9 mouse cellular contexts compared by ENCODE assay signal in genomic region chr9:37459665-37460042, GRCm38 (mm10). TPM values are rescaled to one million over a fixed set of nuclear protein-coding genes. Genes with fewer than 3 reads are reported as not detected.
DNase-seq lines count a peak whose midpoint lies in the region; ATAC-seq and TF ChIP-seq lines count a peak whose summit lies in the region.
"Had no signal": no experiment of that assay in that cellular context is flagged by ENCODE, and none has a peak within 500 bp of the region (broad histone marks: within the 10 kb centered on the region; RNA-seq: fewer than 3 reads in every experiment).

No protein-coding gene starts in this region.

- H3K27ac ChIP-seq in kidney, embryonic 15.5 days, result no peak overlapping the region
- no peak overlapping the region for H3K27ac ChIP-seq in kidney, adult 2 months (ENCODE audit: insufficient read depth, low read depth, low read length)
- no peak overlapping the region for H3K27ac ChIP-seq in embryonic facial prominence, embryonic 12.5 days
- peak overlapping the region; percentile 93 for H3K27ac ChIP-seq in hindbrain, embryonic 14.5 days
- H3K27ac ChIP-seq in midbrain, embryonic 15.5 days, result peak overlapping the region; percentile 76
- H3K27ac ChIP-seq: macrophage had no signal

- peaks cover 98% of the 10 kb centered on the region for H3K27me3 ChIP-seq in kidney, embryonic 15.5 days
- H3K27me3 ChIP-seq in kidney, adult 2 months (replicated peaks; ENCODE audit: control insufficient read depth, insufficient read depth, low read length), result peaks cover 1% of the 10 kb centered on the region
- peaks cover 90% of the 10 kb centered on the region for H3K27me3 ChIP-seq in embryonic facial prominence, embryonic 12.5 days
- peaks cover 52% of the 10 kb centered on the region for H3K27me3 ChIP-seq in hindbrain, embryonic 14.5 days (ENCODE audit: control insufficient read depth, insufficient read depth, low read length)
- H3K27me3 ChIP-seq in midbrain, embryonic 15.5 days (replicated peaks), result peaks cover 38% of the 10 kb centered on the region

- peak overlapping the region; percentile 94 for H3K4me2 ChIP-seq in kidney, embryonic 15.5 days
- H3K4me2 ChIP-seq in embryonic facial prominence, embryonic 12.5 days (replicated peaks), result peak overlapping the region; percentile 94
- peak overlapping the region; percentile 96 for H3K4me2 ChIP-seq in hindbrain, embryonic 14.5 days (replicated peaks)
- H3K4me2 ChIP-seq in midbrain, embryonic 15.5 days, result peak overlapping the region; percentile 96

- no peak for ATAC-seq in kidney, embryonic 15.5 days (replicated peaks; ENCODE audit: low FRiP score)
- no peak for ATAC-seq in embryonic facial prominence, embryonic 12.5 days (ENCODE audit: insufficient number of reproducible peaks, insufficient read depth, low FRiP score, low TSS enrichment)
- no peak; the same call in 1 of the 2 replicates for ATAC-seq in hindbrain, embryonic 14.5 days (ENCODE audit: low FRiP score)
- peak; percentile 1; the same call in 1 of the 2 replicates for ATAC-seq in midbrain, embryonic 15.5 days (replicated peaks)

- WGBS in kidney, embryonic 15.5 days, result under 1% methylated on average over 9 of the region's 9 CpGs
- 21% methylated on average over 9 of the region's 9 CpGs for WGBS in kidney, adult 2 months
- under 1% methylated on average over 9 of the region's 9 CpGs for WGBS in embryonic facial prominence, embryonic 12.5 days
- WGBS in hindbrain, embryonic 14.5 days, result under 1% methylated on average over 9 of the region's 9 CpGs
- 1% methylated on average over 9 of the region's 9 CpGs for WGBS in midbrain, embryonic 15.5 days

- no peaks in the 10 kb centered on the region for H3K36me3 ChIP-seq in kidney, embryonic 15.5 days
- H3K36me3 ChIP-seq in kidney, adult 2 months (ENCODE audit: control insufficient read depth, insufficient read depth, low read length), result no peaks in the 10 kb centered on the region
- no peaks in the 10 kb centered on the region for H3K36me3 ChIP-seq in embryonic facial prominence, embryonic 12.5 days
- no peaks in the 10 kb centered on the region for H3K36me3 ChIP-seq in hindbrain, embryonic 14.5 days (replicated peaks; ENCODE audit: control insufficient read depth, insufficient read depth)
- no peaks in the 10 kb centered on the region for H3K36me3 ChIP-seq in midbrain, embryonic 15.5 days (replicated peaks)

- H3K4me3 ChIP-seq in kidney, embryonic 15.5 days (replicated peaks), result peak overlapping the region; percentile 52
- no peak overlapping the region for H3K4me3 ChIP-seq in kidney, adult 2 months (ENCODE audit: insufficient read depth, low read depth, low read length)
- peak overlapping the region; percentile 46 for H3K4me3 ChIP-seq in embryonic facial prominence, embryonic 12.5 days
- peak overlapping the region; percentile 59 for H3K4me3 ChIP-seq in hindbrain, embryonic 14.5 days (replicated peaks; ENCODE audit: low read length)
- H3K4me3 ChIP-seq in midbrain, embryonic 15.5 days, result peak overlapping the region; percentile 51

- H3K9ac ChIP-seq in kidney, embryonic 15.5 days, result 0 out of 2 replicates have a peak overlapping the region, but pooled peaks have one; percentile 26
- H3K9ac ChIP-seq in embryonic facial prominence, embryonic 12.5 days, result 0 out of 2 replicates have a peak overlapping the region, but pooled peaks have one; percentile 16
- H3K9ac ChIP-seq in hindbrain, embryonic 14.5 days, result peak overlapping the region; percentile 87
- peak overlapping the region; percentile 63 for H3K9ac ChIP-seq in midbrain, embryonic 15.5 days

- H3K9me3 ChIP-seq in kidney, embryonic 15.5 days (replicated peaks), result no peaks in the 10 kb centered on the region
- no peaks in the 10 kb centered on the region for H3K9me3 ChIP-seq in embryonic facial prominence, embryonic 12.5 days
- no peaks in the 10 kb centered on the region for H3K9me3 ChIP-seq in hindbrain, embryonic 14.5 days (ENCODE audit: control insufficient read depth, low read length)
- H3K9me3 ChIP-seq in midbrain, embryonic 15.5 days, result no peaks in the 10 kb centered on the region

- H3K4me1 ChIP-seq in kidney, embryonic 15.5 days, result peaks cover 29% of the 10 kb centered on the region
- 0 out of 2 replicates have a peak, but pooled peaks cover 3% of the 10 kb centered on the region for H3K4me1 ChIP-seq in kidney, adult 2 months (ENCODE audit: control insufficient read depth, insufficient read depth, low read length)
- peaks cover 12% of the 10 kb centered on the region for H3K4me1 ChIP-seq in embryonic facial prominence, embryonic 12.5 days
- peaks cover 46% of the 10 kb centered on the region for H3K4me1 ChIP-seq in hindbrain, embryonic 14.5 days (replicated peaks; ENCODE audit: control insufficient read depth, insufficient read depth, low read length)
- peaks cover 57% of the 10 kb centered on the region for H3K4me1 ChIP-seq in midbrain, embryonic 15.5 days

- TF ChIP-seq CTCF in kidney, adult 2 months (conservative IDR thresholded peaks at IDR 0.05; ENCODE audit: insufficient read depth, insufficient read length, low read depth, low read length), result no peak

- no peak for TF ChIP-seq POLR2A in kidney, adult 2 months (IDR thresholded peaks at IDR 0.05; ENCODE audit: low read depth, low read length)

- DNase-seq in kidney, adult 2 months, result no peak
- DNase-seq in hindbrain, embryonic 14.5 days (ENCODE audit: low spot score), result no peak
- DNase-seq in thymus, postnatal 10 days (ENCODE audit: low spot score in 2 of 2), result no peak
- no peak for DNase-seq in ovary, postnatal 36 days (ENCODE audit: low spot score)
- DNase-seq in testis, postnatal 10 days (ENCODE audit: low spot score), result no peak

RNA-seq across cellular contexts. Expression of gene Robo3, which starts 26.6 kb away (rescaled TPM):
- 0.18 and 0.53 TPM in 2 replicates for polyA plus RNA-seq in kidney, embryonic 15.5 days (2015; fragmentation: Nextera tagmentation; extraction: Ambion mirVana)
- 14.4 and 18.7 TPM in 2 replicates for polyA plus RNA-seq in kidney, adult 2 months (2012; rRNA removed)
- 2.7 TPM in 2 replicates for polyA plus RNA-seq in embryonic facial prominence, embryonic 12.5 days (2016; fragmentation: Nextera tagmentation; extraction: Ambion mirVana)
- 13.3 and 20.5 TPM in 2 replicates for polyA plus RNA-seq in hindbrain, embryonic 14.5 days (2014; fragmentation: Nextera tagmentation; extraction: Ambion mirVana)
- 4.8 and 10.0 TPM in 2 replicates for polyA plus RNA-seq in midbrain, embryonic 15.5 days (2015; fragmentation: Nextera tagmentation; extraction: Ambion mirVana)
- polyA plus RNA-seq: macrophage had no signal

RNA-seq across cellular contexts. Expression of gene Msantd2, which starts 29.5 kb away (rescaled TPM):
- polyA plus RNA-seq in kidney, embryonic 15.5 days (2015; fragmentation: Nextera tagmentation; extraction: Ambion mirVana), result 22.1 and 23.9 TPM in 2 replicates
- polyA plus RNA-seq in kidney, adult 2 months (2012; rRNA removed), result 12.1 and 15.7 TPM in 2 replicates
- polyA plus RNA-seq in embryonic facial prominence, embryonic 12.5 days (2016; fragmentation: Nextera tagmentation; extraction: Ambion mirVana), result 43.1 and 44.7 TPM in 2 replicates
- polyA plus RNA-seq in hindbrain, embryonic 14.5 days (2014; fragmentation: Nextera tagmentation; extraction: Ambion mirVana), result 29.9 and 36.6 TPM in 2 replicates
- 31.9 and 33.8 TPM in 2 replicates for polyA plus RNA-seq in midbrain, embryonic 15.5 days (2015; fragmentation: Nextera tagmentation; extraction: Ambion mirVana)

RNA-seq across cellular contexts. Expression of gene Robo4, which starts 58.0 kb away (rescaled TPM):
- polyA plus RNA-seq in kidney, embryonic 15.5 days (2015; fragmentation: Nextera tagmentation; extraction: Ambion mirVana), result 15.8 and 19.6 TPM in 2 replicates
- polyA plus RNA-seq in kidney, adult 2 months (2012; rRNA removed), result 25.4 and 27.6 TPM in 2 replicates
- polyA plus RNA-seq in embryonic facial prominence, embryonic 12.5 days (2016; fragmentation: Nextera tagmentation; extraction: Ambion mirVana), result 7.7 and 8.9 TPM in 2 replicates
- polyA plus RNA-seq in hindbrain, embryonic 14.5 days (2014; fragmentation: Nextera tagmentation; extraction: Ambion mirVana), result 4.8 and 5.9 TPM in 2 replicates
- polyA plus RNA-seq in midbrain, embryonic 15.5 days (2015; fragmentation: Nextera tagmentation; extraction: Ambion mirVana), result 5.2 and 6.2 TPM in 2 replicates
- polyA plus RNA-seq: macrophage had no signal

Comparison
In these comparisons a context has a peak if more than half of its experiments do, and no peak if none do; other contexts are left out.
1. H3K27ac ChIP-seq: peak in hindbrain, embryonic 14.5 days (single experiment) and midbrain, embryonic 15.5 days (single experiment); none in kidney, embryonic 15.5 days (single experiment), kidney, adult 2 months (single experiment) and embryonic facial prominence, embryonic 12.5 days (single experiment).
2. H3K9ac ChIP-seq: peak in every context shown above with its lines; median percentile 87 in hindbrain, embryonic 14.5 days; 63 in midbrain, embryonic 15.5 days; 26 in kidney, embryonic 15.5 days; 16 in embryonic facial prominence, embryonic 12.5 days.
3. Peak in every context shown above with its lines, with median percentiles within 50 percentile points of each other: H3K4me2 ChIP-seq.